Mouse (Mus musculus) adrenal gland, adult 8-10 months (tissue): Measurements from ENCODE around the gene Ampd3. TPM values are rescaled to one million over a fixed set of nuclear protein-coding genes. Genes with fewer than 3 reads are reported as not detected.

Source experiments
- DNase-seq: peaks from one replicate; pipeline ENCODE4 v3.0.0; 2022
- total RNA-seq, 4 experiments: library from RNA; stranded (reverse); gene quantifications; 2 replicates each; pipeline ENCODE4 v1.2.4; 2022

Gene Ampd3
- total RNA-seq, 4 experiments from 2014 or later: 17.8 to 53.3 (median 39.2) TPM

DNA sequence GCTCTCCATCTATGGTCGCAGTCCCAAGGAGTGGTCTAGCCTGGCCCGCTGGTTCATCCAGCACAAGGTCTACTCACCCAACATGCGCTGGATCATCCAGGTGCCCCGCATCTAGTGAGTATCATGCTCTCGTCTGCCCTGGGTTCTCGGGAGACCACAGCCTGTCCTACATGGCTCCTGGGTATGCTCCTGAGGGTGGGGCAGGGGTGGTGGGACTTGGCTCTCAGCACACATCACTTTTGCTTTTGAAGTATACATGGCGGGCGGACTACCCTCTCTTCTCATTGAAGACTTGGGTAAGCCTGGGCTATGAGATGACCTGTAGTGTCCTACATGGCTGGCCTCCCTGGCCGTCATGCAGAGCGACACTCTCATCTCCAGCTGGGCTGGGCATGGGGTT lies 35.1 kb downstream of the Ampd3 start:
- DNase-seq: no peak

DNA sequence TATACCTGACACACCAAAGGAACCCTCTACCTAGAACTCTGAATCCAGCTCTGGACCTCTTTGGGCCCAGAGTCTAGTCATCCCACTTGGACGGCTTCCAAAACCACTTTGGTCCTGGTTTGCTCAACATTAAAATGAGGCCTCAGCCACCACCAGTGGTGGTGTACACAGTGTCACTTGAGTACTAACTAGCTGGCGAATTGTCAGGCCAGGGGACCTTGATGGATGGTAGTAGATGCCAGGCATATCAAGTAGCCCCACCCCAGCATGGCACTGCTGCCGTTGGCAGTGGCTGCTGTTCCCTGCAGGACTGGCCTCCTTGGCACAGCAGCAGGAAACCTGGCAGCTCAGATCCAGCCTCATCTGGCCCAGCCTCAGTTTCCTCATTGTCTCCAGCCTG lies 36.3 kb downstream of the Ampd3 start:
- peak; percentile 40 for DNase-seq

DNA sequence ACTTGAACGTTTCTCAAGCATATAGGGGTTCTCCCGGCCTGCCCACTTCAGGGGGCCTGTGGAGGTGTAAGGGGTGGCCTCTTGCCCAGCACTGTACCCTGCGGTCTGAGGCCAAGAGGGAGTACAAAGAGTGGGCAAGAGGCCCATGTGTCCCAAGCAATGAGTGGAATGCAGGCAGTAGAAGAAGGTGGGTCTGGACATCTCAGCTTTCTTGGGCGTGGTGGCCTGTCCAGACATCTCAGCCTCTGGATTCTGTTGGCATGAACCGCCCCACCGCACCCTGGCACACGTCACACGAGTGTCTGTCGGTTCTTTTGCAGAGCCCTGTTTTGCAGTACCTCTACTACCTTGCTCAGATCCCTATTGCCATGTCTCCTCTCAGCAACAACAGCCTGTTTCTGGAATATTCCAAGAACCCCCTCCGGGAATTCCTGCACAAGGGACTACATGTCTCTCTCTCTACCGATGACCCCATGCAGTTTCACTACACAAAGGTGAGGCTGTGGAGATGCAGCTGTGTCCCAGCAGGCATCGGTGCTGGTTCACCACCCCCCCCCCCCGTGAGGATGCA lies 39.5 kb downstream of the Ampd3 start:
- DNase-seq: no peak

DNA sequence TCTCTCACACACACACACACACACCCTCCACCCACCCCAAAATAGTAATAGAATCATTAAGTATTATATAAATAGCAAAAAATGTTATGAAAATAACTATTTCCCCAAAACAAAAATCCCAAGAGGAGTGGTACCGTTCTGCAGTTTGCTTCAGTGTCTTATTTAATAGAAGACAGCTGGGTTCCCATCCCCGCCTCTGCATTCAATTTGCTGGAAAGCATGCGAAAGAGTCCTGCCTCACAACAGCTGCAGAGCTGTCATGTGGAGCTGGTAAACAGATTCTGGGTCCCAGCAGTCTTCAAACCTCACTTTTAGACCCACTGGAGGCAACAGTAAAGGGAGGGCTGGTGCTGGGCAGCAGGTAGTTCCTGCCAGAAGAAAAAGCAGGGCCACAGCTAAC lies 41.0 kb downstream of the Ampd3 start:
- no peak for DNase-seq

DNA sequence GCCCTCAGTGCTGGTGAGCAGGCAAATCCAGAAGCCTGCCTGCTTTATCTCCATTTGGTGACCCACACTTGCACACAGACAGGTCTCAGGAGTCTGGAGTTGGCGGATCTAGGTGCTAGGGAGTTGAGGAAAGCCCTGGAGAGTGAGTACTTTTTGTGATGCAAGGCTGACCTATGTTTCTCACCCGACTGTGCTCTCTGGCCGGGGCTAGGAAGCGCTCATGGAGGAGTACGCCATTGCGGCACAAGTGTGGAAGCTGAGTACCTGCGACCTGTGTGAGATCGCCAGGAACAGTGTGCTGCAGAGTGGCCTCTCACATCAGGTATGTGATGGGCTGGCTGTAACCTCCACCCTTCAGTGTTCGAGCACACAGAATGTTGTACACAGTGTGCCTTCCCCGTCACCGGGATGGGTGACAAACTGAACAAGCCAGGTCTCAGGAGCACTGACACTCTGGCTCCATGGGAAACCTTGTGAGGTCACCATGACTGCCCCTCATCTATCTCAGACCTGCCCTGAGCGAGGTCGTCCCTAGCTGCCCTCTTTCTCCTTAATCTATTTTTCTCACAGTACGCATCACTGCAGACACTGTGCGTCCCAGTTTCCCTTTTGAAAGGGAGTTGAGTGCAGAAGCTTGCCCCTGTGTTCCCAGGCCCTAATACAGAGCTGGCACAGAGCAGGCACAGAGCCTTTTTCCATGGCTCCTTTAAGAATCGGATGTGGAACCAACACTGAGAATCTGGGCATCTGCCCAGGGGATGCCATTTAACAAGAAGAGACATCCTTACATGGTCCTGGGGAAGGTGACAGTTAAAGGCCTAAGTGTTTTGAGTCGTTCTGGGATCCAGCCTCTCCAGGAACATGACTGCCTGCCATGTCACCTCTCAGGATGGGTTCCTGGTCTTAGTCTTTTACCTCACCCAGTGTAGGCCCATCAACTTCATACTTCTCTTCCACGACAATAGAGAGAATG lies 41.9 kb downstream of the Ampd3 start:
- DNase-seq: no peak

DNA sequence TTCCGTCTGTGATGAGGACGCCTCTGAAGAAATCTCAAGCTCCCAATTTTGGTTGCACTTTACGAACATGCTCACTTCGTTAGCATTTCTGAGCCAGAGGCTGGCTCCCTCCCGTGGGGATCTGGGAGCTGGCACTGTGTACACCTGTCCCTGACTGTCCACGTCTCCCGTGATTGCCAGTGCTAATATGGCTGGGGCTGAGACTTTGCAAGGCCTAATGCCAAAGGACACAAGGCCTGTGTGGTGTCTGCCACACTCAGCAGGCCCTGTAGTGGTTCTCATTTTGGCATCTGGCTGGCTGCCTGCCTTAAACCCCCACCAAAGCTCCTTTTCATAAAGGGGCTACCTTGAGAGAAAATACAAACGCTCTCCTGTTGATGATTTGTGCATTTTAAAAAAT lies 43.0 kb downstream of the Ampd3 start:
- no peak for DNase-seq

DNA sequence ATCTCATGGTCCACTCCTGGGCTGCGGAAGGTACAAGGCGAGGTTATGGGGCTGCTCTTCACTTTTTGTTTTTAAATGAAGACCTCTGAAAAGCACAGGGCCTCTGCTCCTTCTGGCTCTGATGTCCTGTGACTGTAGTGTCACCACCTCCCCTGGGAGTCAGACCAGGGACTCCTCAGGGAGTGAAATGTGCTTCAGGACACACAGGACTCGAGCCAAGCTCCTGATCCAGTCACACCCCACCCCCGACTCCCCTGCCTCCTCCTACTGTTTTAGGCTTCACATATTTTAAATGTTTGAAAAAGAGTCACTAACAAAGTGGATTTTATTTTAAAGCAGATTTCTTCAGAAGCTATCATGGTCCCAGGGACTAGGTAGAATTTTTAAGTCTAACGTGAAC lies 43.5 kb downstream of the Ampd3 start:
- DNase-seq: no peak

DNA sequence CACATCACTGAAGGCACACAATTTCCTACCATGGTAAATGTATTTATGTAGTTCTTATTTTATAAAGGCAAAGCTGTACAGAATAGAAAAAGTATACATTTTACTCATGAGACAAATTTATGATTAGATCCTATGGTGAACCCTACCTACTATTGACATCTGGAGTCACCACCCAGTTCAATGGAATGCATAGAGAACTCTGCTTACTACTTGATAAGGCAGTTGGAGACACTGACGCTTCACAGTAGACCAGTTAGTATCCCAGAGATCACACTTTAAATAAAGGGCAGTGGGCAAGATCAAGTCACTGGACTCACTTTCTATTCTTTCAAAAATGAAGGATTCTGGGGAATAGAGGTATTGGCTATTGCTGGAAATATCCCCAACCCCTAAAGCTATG lies 46.0 kb downstream of the Ampd3 start:
- DNase-seq: no peak

DNA sequence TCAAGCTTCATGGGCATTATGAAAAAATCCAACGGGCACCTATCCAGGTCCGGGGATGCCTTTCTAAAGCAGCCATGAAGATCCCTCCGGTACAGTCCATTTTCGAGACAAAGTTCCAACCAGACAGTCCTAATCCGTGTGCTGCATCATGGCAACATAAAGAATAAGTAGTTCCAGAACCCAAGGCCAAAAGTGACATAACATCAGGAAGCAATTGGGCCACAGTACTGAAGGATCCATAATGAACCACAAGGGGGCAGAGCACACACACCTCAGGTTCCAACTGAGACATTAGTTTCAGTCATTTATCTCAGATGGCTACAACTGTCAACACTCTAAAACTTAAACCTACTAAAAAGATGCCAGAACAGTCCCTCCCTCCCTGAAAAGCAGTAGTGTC lies 48.0 kb downstream of the Ampd3 start:
- DNase-seq: no peak

DNA sequence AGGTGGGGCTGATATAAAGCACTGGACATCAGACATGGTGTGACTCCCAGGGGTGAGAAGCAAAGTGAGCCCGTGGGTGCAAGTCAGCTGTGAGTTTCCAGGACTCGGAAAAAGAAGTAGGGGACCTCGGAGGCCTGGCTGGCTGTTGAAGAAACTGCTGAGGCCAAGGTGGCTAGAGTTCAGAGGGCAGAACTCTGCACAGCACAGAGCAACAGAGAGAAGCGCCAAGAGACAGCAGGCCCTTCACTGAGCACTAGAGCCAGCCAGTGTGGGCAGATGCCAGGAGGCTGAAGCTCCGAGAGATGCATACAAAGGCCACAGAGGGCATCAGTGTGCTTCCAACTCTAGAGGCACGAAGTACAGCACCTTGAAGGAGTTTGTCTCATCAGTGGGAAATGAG lies 50.2 kb downstream of the Ampd3 start:
- DNase-seq: no peak

DNA sequence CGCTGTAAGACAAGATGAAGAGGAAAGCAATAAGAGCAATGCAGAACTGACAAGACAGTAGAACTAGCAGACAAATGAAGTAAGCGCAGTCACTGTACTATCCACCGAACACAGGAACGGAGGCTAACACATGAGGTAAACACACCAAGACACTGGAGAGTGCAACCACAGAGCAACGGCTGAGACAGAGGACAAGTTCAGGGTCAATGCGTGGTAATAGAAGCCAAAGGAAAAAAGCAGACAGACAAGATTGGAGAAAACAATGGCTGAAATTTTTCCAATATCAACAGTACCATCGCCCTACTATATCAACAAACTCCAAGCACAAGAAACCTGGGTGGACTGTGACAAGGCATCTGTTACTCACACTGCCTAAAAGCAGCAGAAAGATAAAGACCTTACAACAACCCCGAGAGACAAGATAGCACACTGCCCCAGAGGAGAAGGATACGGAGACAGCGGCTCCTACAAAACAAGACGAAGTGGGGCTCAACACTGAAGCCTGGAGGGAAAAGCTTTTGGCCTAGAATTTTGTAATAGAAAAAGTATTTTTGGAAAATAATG lies 50.9 kb downstream of the Ampd3 start:
- no peak for DNase-seq

DNA sequence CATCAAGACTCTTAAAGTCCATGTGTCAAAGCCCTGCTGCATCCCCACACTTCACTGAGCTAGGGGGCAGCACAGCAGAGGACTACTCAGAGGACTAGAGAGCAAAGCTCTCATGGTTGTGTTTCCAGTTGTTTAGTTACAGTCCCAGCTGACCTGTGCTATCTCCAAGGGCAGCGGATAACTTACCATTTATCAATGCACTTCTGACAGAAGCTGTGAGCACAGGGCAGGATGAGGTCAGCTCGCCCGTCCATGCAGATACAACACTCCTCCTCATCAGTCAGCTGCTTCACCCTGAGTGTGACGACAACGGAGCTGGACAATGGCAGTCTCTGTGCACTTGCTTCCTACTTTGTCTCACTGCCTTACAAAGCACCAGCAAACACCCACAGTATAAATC lies 53.1 kb downstream of the Ampd3 start:
- peak; percentile 66 for DNase-seq

DNA sequence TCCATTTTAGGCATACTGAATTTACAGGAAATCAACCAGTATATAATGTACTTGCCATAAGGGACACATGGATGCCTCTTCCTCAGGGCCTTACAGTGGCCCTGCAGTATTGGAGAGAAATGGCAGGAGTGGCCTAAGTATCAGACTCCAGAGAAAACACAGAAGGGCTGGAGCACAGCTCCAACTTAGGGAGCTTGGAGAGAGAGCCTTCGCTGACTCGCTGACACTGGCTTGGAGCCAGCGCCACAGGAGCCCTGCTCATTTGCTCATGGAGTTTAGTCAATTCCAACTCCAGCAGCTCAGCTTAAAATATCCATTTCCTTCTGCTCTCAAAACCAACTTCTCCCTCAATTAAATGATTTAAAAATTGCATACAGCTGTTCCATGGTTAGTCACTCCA lies 53.6 kb downstream of the Ampd3 start:
- peak; percentile 58 for DNase-seq

DNA sequence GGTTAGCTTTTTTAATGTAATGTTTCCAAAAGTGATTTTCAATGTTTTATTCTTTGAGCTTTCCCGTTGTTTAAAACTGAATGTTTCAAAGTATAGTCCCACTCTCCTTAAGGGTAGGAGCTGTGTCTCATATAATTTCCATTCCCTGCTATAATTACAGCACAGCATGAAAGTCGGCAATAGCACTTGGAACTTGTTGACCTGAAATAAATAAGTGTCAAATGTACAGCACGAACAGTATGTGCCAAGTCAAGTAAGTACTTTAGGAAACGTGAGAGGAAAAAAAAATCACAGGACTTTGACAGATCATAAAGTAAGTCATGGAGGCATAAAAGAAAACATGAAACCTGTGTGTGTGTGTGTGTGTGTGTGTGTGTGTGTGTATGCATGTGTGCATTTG lies 54.0 kb downstream of the Ampd3 start:
- no peak for DNase-seq

DNA sequence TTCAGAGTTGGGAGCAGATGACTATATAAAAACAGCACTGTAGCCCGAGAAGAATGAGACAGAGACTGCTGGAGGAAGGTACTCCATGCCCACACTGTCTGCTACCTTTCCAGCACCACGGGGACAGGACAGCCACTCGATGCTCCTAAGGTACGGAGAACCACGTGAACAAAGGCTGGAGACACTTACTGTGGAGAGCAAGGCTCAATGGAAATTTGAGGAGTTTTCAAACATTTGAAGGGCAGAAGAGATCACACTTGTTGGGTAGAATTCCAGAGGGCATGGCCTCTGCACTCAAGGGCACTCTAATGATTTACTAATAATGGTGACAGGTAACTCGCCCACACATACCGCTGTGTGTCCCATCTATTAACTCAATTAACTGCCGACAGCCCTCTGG lies 55.1 kb downstream of the Ampd3 start:
- no peak for DNase-seq

DNA sequence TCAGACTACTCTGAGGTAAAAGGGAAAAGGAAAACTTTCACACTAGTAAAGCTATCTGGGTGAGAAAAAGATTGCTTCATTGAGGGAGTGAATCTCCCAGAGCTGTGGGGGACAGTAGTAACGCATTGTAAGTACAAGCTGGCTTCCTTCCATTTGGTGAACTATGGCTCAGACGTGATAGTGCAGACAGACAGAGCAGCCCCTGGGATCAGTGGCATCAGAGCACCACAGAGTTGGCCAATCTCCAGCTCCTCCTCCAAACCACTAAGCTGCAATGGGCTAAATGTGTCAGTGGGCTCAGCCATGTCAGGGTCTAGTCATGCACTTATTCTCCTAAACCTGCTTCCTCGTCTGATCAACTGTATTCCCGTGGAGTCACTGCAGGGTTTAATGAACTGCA lies 55.6 kb downstream of the Ampd3 start:
- no peak for DNase-seq

DNA sequence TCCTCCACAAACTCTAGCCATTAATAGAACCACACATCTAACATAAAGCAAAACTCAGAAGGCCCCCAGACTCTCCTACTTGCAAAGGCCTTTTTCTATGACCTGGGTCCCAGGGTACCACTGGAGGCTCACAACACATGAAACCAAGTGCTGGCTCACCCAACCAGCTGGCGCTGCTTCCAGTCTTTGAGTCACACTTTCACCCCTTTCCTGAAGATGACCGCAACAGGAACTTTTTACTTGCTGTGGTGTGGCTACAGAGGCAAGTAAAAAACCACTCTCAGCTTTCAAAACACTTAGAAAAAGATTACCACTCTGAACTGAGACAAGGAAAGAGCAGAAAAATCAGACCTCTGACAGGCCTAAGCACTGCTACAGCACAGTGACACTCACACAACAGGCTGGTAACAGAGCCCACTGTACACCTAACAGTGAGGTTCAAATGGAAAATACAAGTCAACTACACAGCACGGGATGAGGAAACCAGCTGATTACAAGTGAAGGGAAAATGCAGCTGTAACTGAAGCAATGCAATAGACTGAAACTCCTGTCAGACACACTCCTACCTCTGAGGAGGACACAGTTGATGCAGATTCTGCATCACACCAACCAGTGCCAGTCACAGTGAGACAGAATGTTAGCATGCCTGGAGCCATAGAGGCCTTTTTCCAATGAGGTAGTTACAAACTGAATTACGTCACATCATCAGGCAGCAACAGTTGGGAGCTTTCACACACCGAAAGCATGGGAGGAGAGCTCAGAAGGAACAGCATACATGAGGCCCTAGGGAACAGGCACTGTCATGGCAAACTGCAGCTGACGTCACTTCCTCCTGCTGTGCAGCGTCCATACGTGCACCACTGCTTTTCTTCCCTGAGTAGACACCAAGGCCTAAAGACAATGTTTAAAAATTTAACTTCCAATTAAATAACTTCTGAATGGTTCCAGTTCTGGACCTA lies 56.3 kb downstream of the Ampd3 start:
- no peak for DNase-seq

DNA sequence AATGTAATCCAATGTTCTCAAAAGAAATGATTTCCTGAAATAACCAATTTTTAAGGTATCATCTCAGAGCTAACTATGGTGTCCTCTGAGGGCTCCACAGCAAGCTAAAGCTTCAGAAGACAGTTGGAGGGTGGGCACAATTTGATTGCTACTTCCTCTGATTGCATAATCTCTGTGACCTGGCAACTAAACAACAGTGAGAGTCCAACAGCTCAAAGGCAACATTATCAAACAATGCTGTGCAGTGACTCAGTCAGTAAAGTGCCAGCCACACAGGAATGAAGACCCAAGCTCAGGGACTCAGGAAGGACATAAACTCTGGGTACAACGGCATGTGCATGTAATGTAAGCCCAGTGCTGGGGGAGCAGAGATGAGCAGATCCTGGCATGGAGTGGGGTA lies 65.0 kb downstream of the Ampd3 start:
- no peak for DNase-seq

DNA sequence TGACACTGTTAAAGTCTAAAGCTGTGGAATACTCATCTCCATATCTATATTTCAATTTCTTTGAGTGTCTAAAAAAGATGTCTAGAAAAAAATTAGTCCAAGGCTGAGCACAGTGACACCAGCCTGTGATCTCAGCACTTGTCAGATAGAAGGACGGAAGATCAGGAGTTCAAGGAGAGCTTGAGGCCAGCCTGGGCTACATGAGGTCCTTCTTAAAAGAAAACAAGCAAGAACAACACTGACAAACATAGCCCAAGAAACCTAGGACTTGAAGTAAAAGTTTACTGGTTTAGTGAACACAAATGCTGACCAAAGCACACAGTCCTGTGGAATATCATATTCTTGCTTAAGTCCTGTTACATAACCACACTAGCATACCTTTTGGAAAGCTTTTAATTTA lies 66.0 kb downstream of the Ampd3 start:
- no peak for DNase-seq

DNA sequence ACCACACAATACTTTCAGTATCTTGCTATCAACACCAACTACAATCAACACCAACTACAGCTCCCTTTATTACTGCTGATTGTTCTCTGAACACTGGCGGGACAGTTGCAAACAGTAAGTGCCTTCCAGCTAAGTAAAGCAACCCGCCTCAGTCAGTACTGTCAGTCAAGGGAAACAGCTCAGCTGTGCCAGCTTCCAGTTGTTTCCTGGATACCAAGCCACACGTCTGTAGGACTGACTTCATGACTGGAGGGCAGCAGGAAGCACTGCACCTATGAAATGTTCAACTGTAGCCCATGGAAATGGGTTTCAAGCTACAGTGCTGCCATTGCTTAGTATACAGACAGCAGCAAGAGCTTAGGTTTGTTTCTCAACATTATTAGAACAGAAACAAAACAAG lies 66.5 kb downstream of the Ampd3 start:
- no peak for DNase-seq

DNA sequence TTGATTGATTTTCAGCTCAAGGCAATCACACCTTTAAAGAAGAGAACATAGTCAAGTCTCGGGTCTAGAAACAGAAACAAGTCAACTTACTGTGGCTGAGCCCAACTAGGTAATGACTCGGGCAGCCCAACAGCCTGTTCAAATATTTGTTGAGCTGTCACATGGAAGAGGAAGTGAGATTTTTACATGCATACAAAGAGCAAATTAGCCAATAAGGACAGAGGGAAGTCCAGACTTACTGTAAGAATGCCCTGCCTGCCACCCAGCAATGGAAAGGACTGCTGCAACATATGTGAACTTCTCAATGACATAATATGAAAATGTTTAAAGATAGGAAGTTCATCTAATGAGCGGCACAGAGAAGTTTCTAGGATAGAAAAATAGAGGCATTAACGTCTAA lies 72.3 kb downstream of the Ampd3 start:
- DNase-seq: no peak
